Mouse (Mus musculus) midbrain, embryonic 15.5 days (tissue): ENCODE measurements at regions not wholly inside any gene's neighbourhood (a gene's known extent, or its start where the extent isn't known, plus 50 kb on each side); places are given as distances from the start of the nearest gene placed in this dataset.

Source experiments
- ATAC-seq: fragments of 200-750 bp; cut with Nextera tagmentation; replicated peaks from 2 replicates; pipeline ENCODE4 v1.8.0; 2017; ENCODE audit warnings: moderate TSS enrichment
- H3K27ac ChIP-seq: fragments of 300-500 bp; sonication (generic); 2 replicates; pipeline ENCODE4 v1.5.1; 2015; ENCODE audit warnings: mild to moderate bottlenecking, inconsistent platforms
- H3K27me3 ChIP-seq: fragments of 300-500 bp; sonication (generic); replicated peaks from 2 replicates; pipeline ENCODE4 v1.6.1; 2015; ENCODE audit warnings: inconsistent platforms
- H3K36me3 ChIP-seq: fragments of 300-500 bp; sonication (generic); replicated peaks from 2 replicates; pipeline ENCODE4 v1.6.1; 2015; ENCODE audit warnings: inconsistent platforms
- H3K4me1 ChIP-seq: fragments of 300-500 bp; sonication (generic); 2 replicates; pipeline ENCODE4 v1.6.1; 2015; ENCODE audit warnings: inconsistent platforms
- H3K4me2 ChIP-seq: fragments of 300-500 bp; sonication (generic); 2 replicates; pipeline ENCODE4 v1.6.1; 2015; ENCODE audit warnings: inconsistent platforms, mild to moderate bottlenecking, moderate library complexity
- H3K4me3 ChIP-seq: fragments of 300-500 bp; sonication (generic); 2 replicates; pipeline ENCODE4 v1.5.1; 2015; ENCODE audit warnings: mild to moderate bottlenecking, inconsistent platforms
- H3K9ac ChIP-seq: fragments of 300-500 bp; sonication (generic); 2 replicates; pipeline ENCODE4 v1.6.1; 2015; ENCODE audit warnings: mild to moderate bottlenecking, inconsistent platforms
- H3K9me3 ChIP-seq: fragments of 300-500 bp; sonication (generic); 2 replicates; pipeline ENCODE4 v1.6.1; 2016; ENCODE audit warnings: inconsistent platforms
- WGBS: fragments of 180-500 bp; shearing (Covaris S2); methylation state at CpG from one replicate; pipeline ENCODE4 v1.1.7; 2015; ENCODE audit warnings: mixed read lengths; 5-methylcytosine and 5-hydroxymethylcytosine counted together

DNA sequence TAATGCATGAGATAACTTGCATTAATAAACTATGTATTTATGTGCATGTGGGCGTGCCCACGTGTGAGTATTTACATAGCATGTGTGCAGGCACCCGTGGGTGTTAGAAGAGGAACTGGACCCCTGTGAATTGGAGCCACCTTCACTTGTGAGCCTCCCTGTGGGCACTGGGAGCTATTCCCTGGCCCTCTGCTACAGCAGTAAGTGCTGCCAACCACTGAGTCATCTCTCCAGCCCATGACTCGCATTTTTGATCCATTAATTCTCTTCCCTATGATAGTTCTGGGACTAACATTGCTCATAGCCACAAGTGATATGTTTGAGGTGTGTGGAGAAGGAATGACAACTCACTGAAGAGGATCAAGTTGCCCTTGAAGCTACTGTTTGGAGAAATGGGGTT is 87.6 kb upstream of the Rbms3 start:
- H3K27me3 ChIP-seq: no peaks in the 10 kb centered on the region
- H3K4me3 ChIP-seq: no peak overlapping the region
- no peaks in the 10 kb centered on the region for H3K9me3 ChIP-seq
- no peak overlapping the region for H3K9ac ChIP-seq
- 87% methylated on average over 4 of the region's 4 CpGs for WGBS
- no peaks in the 10 kb centered on the region for H3K36me3 ChIP-seq
- H3K27ac ChIP-seq: no peak overlapping the region
- no peak for ATAC-seq
- no peak overlapping the region for H3K4me2 ChIP-seq
- no peaks in the 10 kb centered on the region for H3K4me1 ChIP-seq

DNA sequence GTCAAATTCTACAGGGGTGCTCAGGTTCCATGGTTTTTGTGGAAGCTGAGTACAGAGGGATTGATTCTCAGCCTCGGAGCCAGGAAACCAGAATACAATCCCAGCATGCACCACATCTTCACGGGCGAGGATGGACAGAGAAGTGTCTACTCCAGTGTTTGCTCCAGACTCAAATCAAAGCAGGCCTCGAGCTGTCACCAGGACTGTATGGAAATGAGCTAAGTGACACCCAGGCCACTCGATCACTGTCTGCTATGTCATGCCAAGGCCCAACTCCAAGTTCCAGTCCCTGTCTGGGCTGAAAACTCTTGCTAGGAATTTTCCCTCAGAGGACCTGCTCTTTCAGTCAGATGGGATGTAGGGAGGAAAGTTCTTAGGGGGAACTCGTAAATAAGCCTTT is 86.8 kb upstream of the Rbms3 start:
- 87% methylated on average over 6 of the region's 6 CpGs for WGBS
- H3K36me3 ChIP-seq: no peaks in the 10 kb centered on the region
- no peak overlapping the region for H3K9ac ChIP-seq
- H3K27ac ChIP-seq: no peak overlapping the region
- no peaks in the 10 kb centered on the region for H3K9me3 ChIP-seq
- no peak for ATAC-seq
- H3K4me1 ChIP-seq: no peaks in the 10 kb centered on the region
- no peaks in the 10 kb centered on the region for H3K27me3 ChIP-seq
- H3K4me3 ChIP-seq: no peak overlapping the region
- H3K4me2 ChIP-seq: no peak overlapping the region

DNA sequence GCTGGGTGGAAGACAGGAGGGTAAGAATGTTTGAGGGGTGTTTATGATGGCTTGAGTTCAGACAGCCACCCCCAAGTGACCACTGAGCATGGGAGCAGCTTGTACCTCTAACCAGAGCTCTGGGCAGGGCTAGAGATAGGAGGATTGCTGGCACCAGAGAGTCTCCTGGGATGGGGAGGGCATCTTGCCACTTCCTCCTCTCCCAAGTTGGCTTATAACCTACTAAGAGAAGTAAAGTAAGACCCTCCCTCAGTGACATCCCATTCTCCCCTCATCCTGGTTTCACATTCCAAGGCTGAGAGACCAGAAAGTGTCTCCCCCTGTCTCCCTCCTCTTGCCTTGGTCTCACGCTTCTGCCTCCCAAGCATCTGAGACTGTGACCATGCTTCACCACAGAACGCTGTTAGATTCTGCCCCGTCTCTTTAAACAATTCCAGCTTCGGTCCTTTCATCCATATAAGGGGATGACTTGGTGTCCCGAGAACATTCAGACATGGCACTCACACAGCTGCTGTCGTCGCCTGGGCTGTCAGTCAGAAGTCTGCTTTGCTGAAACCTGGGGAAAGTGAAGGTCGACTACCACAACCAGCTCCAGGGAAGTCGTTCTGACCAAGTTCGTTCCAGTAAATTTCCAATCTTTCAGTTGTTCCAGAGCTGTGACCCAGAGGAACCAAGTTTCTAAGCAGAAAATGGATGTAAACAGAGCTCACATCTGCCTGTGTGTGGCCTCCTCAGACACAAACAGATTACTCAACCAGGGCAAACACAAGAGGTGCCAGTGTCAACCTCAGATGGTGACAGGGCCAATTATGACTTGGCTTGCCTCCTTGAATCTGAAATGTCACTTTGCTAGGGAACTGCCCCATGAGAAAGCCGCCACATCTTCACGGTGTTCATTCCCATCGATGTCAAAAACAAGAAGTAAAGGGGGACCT is 85.3 kb upstream of the Rbms3 start:
- H3K27ac ChIP-seq: no peak overlapping the region
- no peaks in the 10 kb centered on the region for H3K36me3 ChIP-seq
- H3K4me3 ChIP-seq: no peak overlapping the region
- no peaks in the 10 kb centered on the region for H3K4me1 ChIP-seq
- 84% methylated on average over 13 of the region's 13 CpGs for WGBS
- ATAC-seq: no peak
- no peaks in the 10 kb centered on the region for H3K27me3 ChIP-seq
- H3K9me3 ChIP-seq: no peaks in the 10 kb centered on the region
- no peak overlapping the region for H3K4me2 ChIP-seq
- no peak overlapping the region for H3K9ac ChIP-seq

DNA sequence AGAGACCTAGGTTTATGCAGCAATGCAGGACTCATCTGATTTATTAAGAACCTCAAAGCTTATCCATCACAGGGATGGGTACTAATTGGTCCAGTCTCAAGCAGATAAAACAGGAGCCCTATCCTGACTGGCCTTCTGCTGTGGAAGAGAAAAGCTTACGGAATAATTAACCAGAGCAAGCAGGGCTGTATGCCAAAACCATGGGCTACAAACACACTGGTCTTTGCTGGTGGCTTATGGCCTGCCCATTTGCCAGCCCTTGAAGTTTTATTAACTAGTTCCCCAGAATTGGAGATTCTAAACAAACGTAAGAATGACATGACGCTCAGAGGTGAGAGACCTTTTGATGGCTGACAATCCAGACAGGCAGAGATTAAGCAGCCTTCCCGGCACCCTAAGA is 83.4 kb upstream of the Rbms3 start:
- H3K9ac ChIP-seq: no peak overlapping the region
- 89% methylated on average over 4 of the region's 4 CpGs for whole genome bisulfite sequencing
- H3K9me3 ChIP-seq: no peaks in the 10 kb centered on the region
- no peaks in the 10 kb centered on the region for H3K36me3 ChIP-seq
- H3K27ac ChIP-seq: no peak overlapping the region
- ATAC-seq: no peak
- no peak overlapping the region for H3K4me2 ChIP-seq
- no peaks in the 10 kb centered on the region for H3K27me3 ChIP-seq
- no peaks in the 10 kb centered on the region for H3K4me1 ChIP-seq
- no peak overlapping the region for H3K4me3 ChIP-seq

DNA sequence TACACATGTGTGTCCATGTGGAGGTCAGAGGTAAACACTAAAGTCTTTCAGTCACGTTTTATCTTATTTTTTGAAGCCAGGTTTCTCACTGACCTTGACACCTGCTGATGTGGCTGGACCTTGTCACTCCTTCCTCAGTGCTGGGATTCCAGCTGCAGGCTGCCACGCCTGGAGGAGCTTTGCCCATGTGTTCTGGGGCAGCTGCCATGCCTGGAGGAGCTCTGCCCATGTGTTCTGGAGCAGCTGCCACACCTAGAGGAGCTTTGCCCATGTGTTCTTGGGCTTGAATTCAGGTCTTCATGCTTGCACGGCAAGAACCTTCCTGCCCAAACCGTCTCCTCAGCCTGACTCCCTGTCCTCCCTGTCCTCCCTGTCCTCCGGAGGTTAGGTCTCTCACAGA is 82.1 kb upstream of the Rbms3 start:
- H3K9me3 ChIP-seq: no peaks in the 10 kb centered on the region
- H3K4me1 ChIP-seq: no peaks in the 10 kb centered on the region
- H3K9ac ChIP-seq: no peak overlapping the region
- 82% methylated on average over 5 of the region's 5 CpGs for WGBS
- no peak for ATAC-seq
- no peaks in the 10 kb centered on the region for H3K36me3 ChIP-seq
- H3K4me2 ChIP-seq: no peak overlapping the region
- no peak overlapping the region for H3K4me3 ChIP-seq
- no peak overlapping the region for H3K27ac ChIP-seq
- no peaks in the 10 kb centered on the region for H3K27me3 ChIP-seq

DNA sequence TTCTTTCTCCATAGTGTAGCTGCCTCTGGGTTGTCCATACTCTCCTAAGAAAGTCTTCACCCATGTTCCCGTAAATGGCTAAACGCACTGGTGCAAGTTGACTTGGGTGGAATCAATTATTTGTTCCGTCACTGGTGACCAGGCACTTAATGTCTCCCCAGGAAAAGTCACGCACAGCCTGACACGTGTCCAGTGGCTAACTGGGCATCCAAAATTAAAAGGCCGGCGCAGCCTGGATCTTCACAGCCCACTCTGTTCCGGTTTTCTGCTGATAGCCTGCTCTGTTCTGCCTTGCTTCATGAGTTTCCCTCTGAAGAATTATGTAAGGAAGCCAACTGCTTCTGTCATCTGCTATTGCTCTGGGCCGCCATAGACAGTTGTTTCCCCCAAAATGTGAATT is 81.3 kb upstream of the Rbms3 start:
- Histone ChIP-seq H3K36me3 (no peaks in the 10 kb centered on the region), H3K4me1 (no peaks in the 10 kb centered on the region), H3K4me3 (no peak overlapping the region), H3K27ac (no peak overlapping the region), H3K27me3 (no peaks in the 10 kb centered on the region), H3K9me3 (no peaks in the 10 kb centered on the region), H3K9ac (no peak overlapping the region), H3K4me2 (no peak overlapping the region)
- no peak for ATAC-seq
- 93% methylated on average over 9 of the region's 9 CpGs for WGBS

DNA sequence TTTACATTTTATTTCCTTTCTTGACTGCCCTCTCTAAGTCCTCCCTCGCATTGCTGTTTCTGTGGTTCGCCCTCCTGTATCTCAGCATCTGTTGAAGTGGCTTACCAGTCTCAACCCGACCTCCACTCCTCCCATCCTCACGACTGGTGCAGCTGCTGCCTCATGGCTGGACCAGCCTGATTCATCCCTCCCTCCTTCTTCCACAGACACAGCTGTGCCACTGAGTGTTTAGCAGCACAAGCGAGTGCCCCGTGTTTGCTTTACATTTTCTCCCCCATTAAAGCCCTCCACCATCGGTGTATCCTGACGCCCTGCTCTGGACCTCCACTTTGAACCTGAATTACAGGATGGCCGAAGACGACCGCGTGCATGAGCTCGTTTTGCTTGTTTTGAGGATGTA is 80.0 kb upstream of the Rbms3 start:
- H3K36me3 ChIP-seq: no peaks in the 10 kb centered on the region
- no peak overlapping the region for H3K9ac ChIP-seq
- no peak overlapping the region for H3K4me2 ChIP-seq
- H3K4me3 ChIP-seq: no peak overlapping the region
- no peaks in the 10 kb centered on the region for H3K9me3 ChIP-seq
- no peak overlapping the region for H3K27ac ChIP-seq
- WGBS: 86% methylated on average over 13 of the region's 13 CpGs
- H3K4me1 ChIP-seq: no peaks in the 10 kb centered on the region
- H3K27me3 ChIP-seq: no peaks in the 10 kb centered on the region
- ATAC-seq: no peak

DNA sequence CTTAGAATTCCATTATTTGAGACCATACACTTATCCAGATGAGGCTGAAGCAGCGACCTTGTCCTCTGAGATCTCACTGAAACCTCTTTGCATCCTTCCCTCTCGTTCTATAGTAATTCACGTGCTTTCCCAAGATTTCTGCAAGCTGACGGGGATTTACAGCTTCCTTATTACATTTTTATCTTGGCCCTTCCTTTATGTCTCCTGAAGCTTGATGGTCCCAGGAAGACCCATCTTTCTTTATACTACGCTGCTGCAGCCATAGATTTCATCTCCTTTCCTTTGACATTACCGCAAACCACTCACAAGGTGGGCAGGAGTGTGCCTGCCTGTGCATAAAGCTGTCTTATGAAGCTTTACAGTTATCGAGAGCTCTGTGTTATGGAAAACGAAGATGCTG is 63.3 kb upstream of the Rbms3 start:
- 90% methylated on average over 8 of the region's 8 CpGs for WGBS

DNA sequence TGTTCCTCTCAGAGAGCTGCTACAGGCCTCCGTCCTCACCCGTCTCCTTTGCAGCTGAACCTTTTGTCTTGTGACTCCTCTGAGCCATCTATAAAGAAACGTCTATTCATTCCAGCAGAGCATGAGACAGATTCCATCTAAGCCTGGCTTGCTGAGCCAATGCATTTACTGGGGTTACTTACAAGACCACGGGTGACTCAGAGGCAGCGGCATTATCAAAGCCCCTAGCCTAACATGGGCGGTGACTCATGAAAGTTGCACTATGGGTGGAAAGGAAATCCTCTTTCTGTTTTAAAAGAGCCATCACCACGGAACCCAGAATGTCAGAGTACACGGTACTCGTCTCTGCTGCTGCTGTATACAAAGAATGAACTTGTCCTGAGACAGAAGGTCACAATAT is 62.8 kb upstream of the Rbms3 start:
- Histone ChIP-seq H3K9me3 (no peaks in the 10 kb centered on the region), H3K27ac (no peak overlapping the region), H3K4me3 (no peak overlapping the region), H3K36me3 (no peaks in the 10 kb centered on the region), H3K9ac (no peak overlapping the region), H3K27me3 (no peaks in the 10 kb centered on the region), H3K4me1 (no peaks in the 10 kb centered on the region), H3K4me2 (no peak overlapping the region)
- no peak for ATAC-seq
- 22% methylated on average over 9 of the region's 9 CpGs for WGBS

More for the DNA sequence above, 63.3 kb upstream of the Rbms3 start:
- Histone ChIP-seq H3K9ac (no peak overlapping the region), H3K27me3 (no peaks in the 10 kb centered on the region), H3K9me3 (no peaks in the 10 kb centered on the region), H3K27ac (no peak overlapping the region), H3K36me3 (no peaks in the 10 kb centered on the region), H3K4me2 (no peak overlapping the region), H3K4me3 (no peak overlapping the region), H3K4me1 (no peaks in the 10 kb centered on the region)
- no peak for ATAC-seq

DNA sequence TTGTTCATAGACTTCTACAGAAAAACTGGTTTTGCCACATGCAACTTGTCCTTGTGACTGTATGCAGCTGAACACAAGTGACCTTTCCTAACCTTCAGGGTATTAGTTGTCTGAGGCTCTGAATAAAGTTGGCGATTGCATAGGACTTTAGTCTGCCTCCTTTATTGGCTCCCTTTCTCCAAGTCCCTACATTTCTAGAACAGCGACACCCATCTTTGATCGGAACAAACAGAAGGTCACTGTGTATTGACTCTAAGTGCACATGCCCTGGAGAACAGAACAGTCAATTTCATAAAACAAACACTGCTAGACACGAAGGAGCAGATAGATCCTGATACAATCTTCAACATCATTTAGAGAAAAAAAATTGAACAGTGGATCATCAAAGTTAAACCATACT is 60.2 kb upstream of the Rbms3 start:
- H3K9ac ChIP-seq: no peak overlapping the region
- H3K9me3 ChIP-seq: no peaks in the 10 kb centered on the region
- no peak overlapping the region for H3K27ac ChIP-seq
- H3K36me3 ChIP-seq: no peaks in the 10 kb centered on the region
- no peaks in the 10 kb centered on the region for H3K27me3 ChIP-seq
- H3K4me2 ChIP-seq: no peak overlapping the region
- WGBS: 75% methylated on average over 4 of the region's 4 CpGs
- H3K4me1 ChIP-seq: no peaks in the 10 kb centered on the region
- no peak overlapping the region for H3K4me3 ChIP-seq
- ATAC-seq: no peak
